Mouse (Mus musculus) midbrain, embryonic 16.5 days (tissue): ENCODE measurements around the gene Tyrp1. TPM values are rescaled to one million over a fixed set of nuclear protein-coding genes. Genes with fewer than 3 reads are reported as not detected.
A peak's percentile ranks its signal among the peaks of the same experiment; 100 is the strongest.

Experiments
- ATAC-seq: fragments of 200-750 bp; cut with Nextera tagmentation; 2 replicates; pipeline ENCODE4 v1.8.0; 2017; ENCODE audit warnings: moderate TSS enrichment
- H3K27ac ChIP-seq: fragments of 300-500 bp; sonication (generic); 2 replicates; pipeline ENCODE4 v1.5.1; 2014; ENCODE audit warnings: mild to moderate bottlenecking, low read length, mixed read lengths
- H3K27me3 ChIP-seq: fragments of 300-500 bp; sonication (generic); 2 replicates; pipeline ENCODE4 v1.6.1; 2014; ENCODE audit warnings: low read depth, low read length, mixed read lengths; ENCODE audit not compliant: control insufficient read depth, insufficient read depth
- H3K36me3 ChIP-seq: fragments of 300-500 bp; sonication (generic); 2 replicates; pipeline ENCODE4 v1.6.1; 2014; ENCODE audit warnings: mild to moderate bottlenecking, low read length, moderate library complexity, mixed read lengths; ENCODE audit not compliant: control insufficient read depth, insufficient read depth
- H3K4me1 ChIP-seq: fragments of 300-500 bp; sonication (generic); 2 replicates; pipeline ENCODE4 v1.6.1; 2014; ENCODE audit warnings: mild to moderate bottlenecking, low read length, mixed read lengths; ENCODE audit not compliant: control insufficient read depth, insufficient read depth
- H3K4me2 ChIP-seq: fragments of 300-500 bp; sonication (generic); 2 replicates; pipeline ENCODE4 v1.6.1; 2014; ENCODE audit warnings: mild to moderate bottlenecking, low read length, mixed read lengths
- H3K4me3 ChIP-seq: fragments of 300-500 bp; sonication (generic); 2 replicates; pipeline ENCODE4 v1.5.1; 2014; ENCODE audit warnings: low read depth, mild to moderate bottlenecking, low read length, moderate library complexity, mixed read lengths
- H3K9ac ChIP-seq: fragments of 300-500 bp; sonication (generic); 2 replicates; pipeline ENCODE4 v1.6.1; 2014; ENCODE audit warnings: low read depth, low read length, mixed read lengths
- H3K9me3 ChIP-seq: fragments of 300-500 bp; sonication (generic); replicated peaks from 2 replicates; pipeline ENCODE4 v1.6.1; 2014; ENCODE audit warnings: mild to moderate bottlenecking, low read length, mixed read lengths; ENCODE audit not compliant: control insufficient read depth, poor library complexity, severe bottlenecking
- WGBS: fragments of 180-500 bp; shearing (Covaris S2); extraction: QIAGEN DNeasy Blood & Tissue Kit; methylation state at CpG from one replicate; pipeline ENCODE4 v1.1.7; 2014; 5-methylcytosine and 5-hydroxymethylcytosine counted together
- polyA plus RNA-seq: library from polyadenylated mRNA; unstranded; fragments of >200 nt; fragmentation: Nextera tagmentation; extraction: Ambion mirVana; gene quantifications from 2 replicates; pipeline ENCODE4 v1.2.1, GENCODE M21; 2015

Tyrp1 gene
- polyA plus RNA-seq, 1 experiment from 2014 or later, result 0.50 TPM

GRCm38 (mm10) chr4:80852590-80853425, 18.9 kb downstream of the Tyrp1 start:
- WGBS, result 61% methylated on average over 7 of the region's 7 CpGs
- no peak overlapping the region for H3K9ac ChIP-seq
- H3K4me3 ChIP-seq, result no peak overlapping the region
- H3K4me2 ChIP-seq, result no peak overlapping the region
- no peaks in the 10 kb centered on the region for H3K36me3 ChIP-seq
- no peaks in the 10 kb centered on the region for H3K27me3 ChIP-seq
- H3K27ac ChIP-seq, result no peak overlapping the region; the same call in 1 of the 2 replicates
- no peaks in the 10 kb centered on the region for H3K4me1 ChIP-seq
- no peaks in the 10 kb centered on the region for H3K9me3 ChIP-seq
- peak; percentile 73 for ATAC-seq

DNA sequence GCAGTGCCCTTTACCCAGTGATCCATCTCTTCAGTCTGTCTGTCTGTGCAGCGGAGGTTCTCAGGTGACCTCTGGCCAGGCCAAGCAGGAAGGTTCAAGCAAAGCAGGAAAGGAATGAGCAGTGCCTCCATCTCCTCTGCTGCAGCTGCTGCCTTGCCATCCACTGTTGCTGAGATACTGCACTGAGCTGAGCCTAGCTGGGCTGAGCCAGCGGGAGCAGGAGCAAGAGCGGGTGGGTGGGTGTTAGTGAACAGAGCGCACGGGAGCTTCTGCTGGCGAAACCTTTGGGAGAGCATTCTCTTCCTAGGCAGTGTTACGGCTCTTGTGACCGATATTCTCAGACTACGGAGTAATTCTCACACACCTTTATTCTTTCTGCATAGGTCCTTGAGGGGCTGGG, 21.6 kb downstream of the Tyrp1 start:
- Histone ChIP-seq H3K27me3 (no peaks in the 10 kb centered on the region), H3K4me1 (no peaks in the 10 kb centered on the region), H3K27ac (no peak overlapping the region), H3K4me2 (no peak overlapping the region), H3K36me3 (no peaks in the 10 kb centered on the region), H3K9me3 (no peaks in the 10 kb centered on the region), H3K9ac (no peak overlapping the region), H3K4me3 (no peak overlapping the region)
- 74% methylated on average over 9 of the region's 9 CpGs for WGBS
- ATAC-seq, result no peak

DNA sequence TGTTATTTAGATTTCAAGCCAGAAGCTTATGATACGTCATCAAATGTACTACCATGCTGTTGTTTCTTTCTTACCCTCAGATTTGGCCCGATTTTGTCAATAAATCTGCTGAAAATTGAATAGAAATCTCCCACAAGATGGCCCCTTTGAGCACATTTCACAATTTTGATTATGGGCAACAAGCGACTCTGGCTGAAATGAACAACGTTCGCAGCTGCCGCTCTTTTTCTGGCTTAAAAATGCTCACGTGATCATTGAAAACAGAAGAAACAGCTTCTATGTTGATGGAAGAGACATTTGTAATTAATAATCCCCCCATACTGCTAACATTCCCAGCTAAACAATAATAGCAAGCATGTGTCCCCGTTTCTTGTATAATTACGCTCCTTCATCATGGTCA, 29.0 kb downstream of the Tyrp1 start:
- Histone ChIP-seq H3K4me1 (peaks cover 6% of the 10 kb centered on the region; the same call in 1 of the 2 replicates), H3K4me3 (no peak overlapping the region; the same call in 1 of the 2 replicates), H3K4me2 (no peak overlapping the region), H3K9me3 (no peaks in the 10 kb centered on the region), H3K27ac (no peak overlapping the region), H3K9ac (no peak overlapping the region), H3K36me3 (no peaks in the 10 kb centered on the region), H3K27me3 (no peaks in the 10 kb centered on the region)
- WGBS, result 72% methylated on average over 9 of the region's 9 CpGs
- ATAC-seq, result no peak

DNA sequence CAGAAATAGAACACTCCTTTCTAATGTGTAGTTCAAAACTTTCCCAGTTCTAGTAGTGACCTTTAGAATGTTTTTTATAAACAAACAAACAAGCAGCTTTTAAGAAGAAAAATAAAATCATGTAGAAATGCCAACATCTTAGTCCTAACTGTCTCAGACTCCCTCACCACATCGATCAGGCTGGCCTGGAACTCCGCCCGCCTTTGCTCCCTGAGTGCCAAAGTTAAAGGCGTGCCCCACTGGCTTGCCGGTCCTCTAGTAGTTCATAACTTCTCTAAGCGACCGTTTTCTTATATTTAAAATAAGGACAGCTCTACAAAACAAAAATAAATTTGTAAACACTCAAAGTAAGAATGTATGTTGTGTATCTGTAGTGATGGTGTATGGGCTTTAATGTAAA, 30.0 kb downstream of the Tyrp1 start:
- no peak overlapping the region for H3K9ac ChIP-seq
- no peak for ATAC-seq
- H3K27ac ChIP-seq, result no peak overlapping the region
- no peaks in the 10 kb centered on the region for H3K9me3 ChIP-seq
- WGBS, result 71% methylated on average over 7 of the region's 7 CpGs
- H3K27me3 ChIP-seq, result no peaks in the 10 kb centered on the region
- no peak overlapping the region for H3K4me3 ChIP-seq
- H3K4me1 ChIP-seq, result peaks cover 6% of the 10 kb centered on the region; the same call in 1 of the 2 replicates
- no peaks in the 10 kb centered on the region for H3K36me3 ChIP-seq
- no peak overlapping the region for H3K4me2 ChIP-seq

GRCm38 (mm10) chr4:80864511-80864922, 30.6 kb downstream of the Tyrp1 start:
- peaks cover 6% of the 10 kb centered on the region; the same call in 1 of the 2 replicates for H3K4me1 ChIP-seq
- H3K9me3 ChIP-seq, result no peaks in the 10 kb centered on the region
- H3K9ac ChIP-seq, result peak overlapping the region; percentile 35
- no peaks in the 10 kb centered on the region for H3K27me3 ChIP-seq
- H3K4me2 ChIP-seq, result peak overlapping the region; percentile 63
- ATAC-seq, result peak; percentile 81
- under 1% methylated on average over 17 of the region's 17 CpGs for WGBS
- H3K4me3 ChIP-seq, result peak overlapping the region; percentile 39
- peak overlapping the region; percentile 63 for H3K27ac ChIP-seq
- no peaks in the 10 kb centered on the region for H3K36me3 ChIP-seq

DNA sequence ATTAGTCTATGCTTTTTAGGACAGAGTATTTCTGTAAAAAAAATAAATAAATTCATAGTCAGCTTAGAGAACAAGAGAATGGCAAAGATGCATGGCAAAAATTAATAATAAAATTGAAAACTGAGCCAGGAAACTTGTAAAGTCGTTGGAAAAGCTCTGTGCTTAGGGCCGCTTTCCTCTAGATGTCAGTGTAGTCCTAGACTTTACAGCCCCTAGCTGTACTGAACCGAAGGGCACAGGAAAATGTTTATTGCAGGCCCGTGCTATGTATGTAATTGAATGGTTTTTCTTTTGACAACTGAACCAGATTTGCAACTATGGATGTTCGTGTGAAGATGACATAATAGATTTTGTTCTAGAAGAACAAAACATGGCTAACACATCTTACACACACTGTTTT, 32.1 kb downstream of the Tyrp1 start:
- Histone ChIP-seq H3K4me1 (peaks cover 6% of the 10 kb centered on the region; the same call in 1 of the 2 replicates), H3K4me3 (no peak overlapping the region), H3K36me3 (no peaks in the 10 kb centered on the region), H3K27me3 (no peaks in the 10 kb centered on the region), H3K9me3 (no peaks in the 10 kb centered on the region), H3K4me2 (no peak overlapping the region), H3K27ac (no peak overlapping the region), H3K9ac (no peak overlapping the region)
- WGBS, result 13% methylated on average over 5 of the region's 5 CpGs
- ATAC-seq, result peak; percentile 89

GRCm38 (mm10) chr4:80869598-80869997, 35.7 kb downstream of the Tyrp1 start:
- Histone ChIP-seq H3K27ac (no peak overlapping the region), H3K9ac (no peak overlapping the region), H3K36me3 (no peaks in the 10 kb centered on the region), H3K4me2 (no peak overlapping the region), H3K9me3 (no peaks in the 10 kb centered on the region), H3K4me1 (peaks cover 3% of the 10 kb centered on the region; the same call in 1 of the 2 replicates), H3K4me3 (no peak overlapping the region), H3K27me3 (no peaks in the 10 kb centered on the region)
- ATAC-seq, result no peak
- 54% methylated on average over 2 of the region's 2 CpGs for WGBS

DNA sequence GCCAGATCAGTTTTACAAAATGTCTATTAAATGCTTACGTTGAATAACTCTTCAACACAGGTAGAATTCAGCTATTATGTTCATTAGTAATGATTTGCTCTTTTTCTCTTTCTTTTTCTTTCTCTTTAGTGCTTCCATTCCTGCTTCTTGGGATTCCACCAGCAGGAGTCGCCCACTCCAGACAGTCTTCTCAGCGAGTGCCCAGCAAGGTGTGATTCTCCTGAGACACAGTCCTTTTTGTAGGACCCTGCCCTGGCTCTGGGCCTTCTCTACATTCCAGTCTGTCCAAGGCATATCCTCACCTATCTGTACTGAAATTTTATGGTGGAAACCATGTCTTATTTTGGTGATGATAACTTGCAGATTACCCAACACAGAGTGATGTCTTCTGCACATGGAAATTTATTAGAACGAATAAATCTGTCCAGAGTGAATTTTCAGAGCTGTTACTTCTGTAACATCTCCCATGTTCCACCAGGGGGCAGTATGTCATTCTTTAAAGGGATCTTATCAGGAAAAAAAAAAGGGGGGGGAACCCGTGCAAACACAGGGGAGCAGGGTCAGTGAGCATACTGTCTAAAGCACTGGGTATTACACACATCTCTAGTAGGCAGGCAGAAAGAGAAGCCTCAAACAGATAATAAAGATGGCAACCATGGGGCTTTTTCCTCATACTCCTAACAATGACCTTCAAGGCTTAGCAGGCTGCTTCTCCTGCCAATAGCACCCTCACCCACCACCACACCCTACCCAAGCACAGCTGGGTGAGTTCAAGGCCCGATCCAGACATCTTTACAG, 39.1 kb downstream of the Tyrp1 start:
- WGBS, result 39% methylated on average over 6 of the region's 6 CpGs

More for the DNA sequence above, 39.1 kb downstream of the Tyrp1 start:
- ATAC-seq, result 0 out of 2 replicates have a peak, but pooled peaks have one; percentile 28
- H3K27me3 ChIP-seq, result no peaks in the 10 kb centered on the region
- no peak overlapping the region for H3K4me3 ChIP-seq
- H3K9me3 ChIP-seq, result no peaks in the 10 kb centered on the region
- no peaks in the 10 kb centered on the region for H3K36me3 ChIP-seq
- H3K4me2 ChIP-seq, result no peak overlapping the region
- H3K4me1 ChIP-seq, result no peaks in the 10 kb centered on the region
- H3K27ac ChIP-seq, result no peak overlapping the region
- H3K9ac ChIP-seq, result no peak overlapping the region
